ENCODE assay signal across 18 mouse cellular contexts in the genomic region with DNA sequence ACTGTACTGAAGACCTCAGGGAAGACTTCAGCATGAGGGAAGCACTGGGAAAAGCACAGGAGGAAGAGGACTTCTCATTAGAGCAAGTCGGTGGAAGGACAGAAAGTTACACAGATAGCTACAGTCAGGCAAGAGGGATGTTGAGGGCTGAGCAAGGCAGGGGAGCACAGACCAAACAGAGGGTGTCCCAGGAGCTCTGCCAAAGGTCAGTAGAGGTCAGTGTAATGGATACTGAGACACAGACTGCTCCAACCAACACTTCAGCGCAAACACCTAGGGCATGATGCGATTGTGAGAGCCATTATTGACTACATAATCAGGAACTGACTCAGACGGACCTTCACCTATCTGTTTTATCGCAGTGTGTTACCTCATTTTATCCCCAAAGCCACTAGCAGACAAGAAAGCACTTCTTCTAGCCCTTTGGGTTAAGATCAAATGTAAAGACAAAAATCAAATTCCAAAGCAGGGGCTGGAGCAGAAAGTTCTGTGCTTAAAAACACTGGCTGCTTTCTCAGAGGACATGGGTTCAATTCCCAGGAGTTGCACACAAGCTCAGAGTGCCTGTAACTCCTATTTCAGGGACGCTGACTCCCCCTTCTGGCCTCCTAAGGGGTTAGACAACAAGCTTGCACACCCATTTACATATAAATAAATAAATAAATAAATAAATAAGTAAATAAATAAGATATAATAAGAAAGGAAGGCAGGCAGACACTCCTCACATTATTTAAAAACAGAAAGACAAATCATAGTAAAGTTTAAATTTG.
A peak's percentile ranks its signal among the peaks of the same experiment; 100 is the strongest.
DNase-seq lines count a peak whose midpoint lies in the region; ATAC-seq and TF ChIP-seq lines count a peak whose summit lies in the region.
"Had no signal": no experiment of that assay in that cellular context is flagged by ENCODE, and none has a peak within 500 bp of the region (broad histone marks: within the 10 kb centered on the region; RNA-seq: fewer than 3 reads in every experiment).

No protein-coding gene starts in this region.

- ATAC-seq in liver, postnatal 0 days = no peak
- ATAC-seq in liver, embryonic 11.5 days (replicated peaks; ENCODE audit: low FRiP score) = no peak
- ATAC-seq in megakaryocyte-erythroid progenitor cell, adult 5-6 weeks (replicated peaks; ENCODE audit: low FRiP score, low TSS enrichment, poor library complexity, severe bottlenecking) = no peak
- ATAC-seq: forebrain, embryonic 15.5 days; midbrain, embryonic 13.5 days had no signal

- peaks cover 6% of the 10 kb centered on the region for H3K4me1 ChIP-seq in liver, postnatal 0 days (ENCODE audit: insufficient read depth)
- H3K4me1 ChIP-seq in liver, embryonic 11.5 days (replicated peaks; ENCODE audit: control insufficient read depth, insufficient read depth, low read length) = peaks cover 3% of the 10 kb centered on the region

- H3K9ac ChIP-seq in liver, postnatal 0 days (replicated peaks) = no peak overlapping the region
- H3K9ac ChIP-seq in liver, embryonic 11.5 days (ENCODE audit: low read depth, low read length) = no peak overlapping the region
- H3K9ac ChIP-seq: forebrain, embryonic 15.5 days; heart, embryonic 15.5 days; hindbrain, embryonic 12.5 days; liver, embryonic 15.5 days; midbrain, embryonic 13.5 days had no signal

- TF ChIP-seq CTCF in gastrocnemius, adult 2 months (IDR thresholded peaks at IDR 0.05) = peak; percentile 38; the same call in 1 of the 2 replicates
- no peak for TF ChIP-seq CTCF in liver, postnatal 0 days (IDR thresholded peaks at IDR 0.05; ENCODE audit: low read depth)

- TF ChIP-seq EP300 in liver, postnatal 0 days (IDR thresholded peaks at IDR 0.05; ENCODE audit: low read depth) = no peak

- peak; percentile 45 for DNase-seq in gastrocnemius, adult 2 months
- DNase-seq in gastrocnemius, postnatal 25 days = no peak
- DNase-seq in liver, postnatal 0 days = no peak
- no peak for DNase-seq in liver, embryonic 11.5 days (ENCODE audit: low spot score)
- DNase-seq in R1 (ENCODE audit: low read depth, low spot score) = peak; percentile 45
- DNase-seq in thymus, postnatal 25 days = peak; percentile 48
- DNase-seq in retina, embryonic 14.5 days (ENCODE audit: low spot score) = no peak
- DNase-seq: cerebellum, postnatal 14 days; gastrocnemius, postnatal 14 days; kidney, adult 11 months; lung, postnatal 14 days had no signal

- no peaks in the 10 kb centered on the region for H3K36me3 ChIP-seq in liver, postnatal 0 days (replicated peaks; ENCODE audit: insufficient read depth, low read length)
- no peaks in the 10 kb centered on the region for H3K36me3 ChIP-seq in liver, embryonic 11.5 days (ENCODE audit: control insufficient read depth, insufficient read depth, low read length)
- H3K36me3 ChIP-seq: forebrain, embryonic 15.5 days; heart, embryonic 15.5 days; hindbrain, embryonic 12.5 days; limb, embryonic 10.5 days; liver, embryonic 15.5 days; midbrain, embryonic 13.5 days had no signal

- H3K4me3 ChIP-seq in gastrocnemius, adult 2 months = no peak overlapping the region
- no peak overlapping the region for H3K4me3 ChIP-seq in liver, postnatal 0 days (ENCODE audit: low read depth, low read length)
- H3K4me3 ChIP-seq in liver, embryonic 11.5 days (ENCODE audit: low read depth, low read length) = no peak overlapping the region
- H3K4me3 ChIP-seq: forebrain, embryonic 15.5 days; heart, embryonic 15.5 days; hindbrain, embryonic 12.5 days; limb, embryonic 10.5 days; liver, embryonic 15.5 days; midbrain, embryonic 13.5 days had no signal

- peak overlapping the region; percentile 53 for H3K27ac ChIP-seq in gastrocnemius, adult 2 months
- 0 out of 2 replicates have a peak overlapping the region, but pooled peaks have one; percentile 11 for H3K27ac ChIP-seq in liver, postnatal 0 days (ENCODE audit: low read depth)
- no peak overlapping the region for H3K27ac ChIP-seq in liver, embryonic 11.5 days (ENCODE audit: low read depth, low read length)
- H3K27ac ChIP-seq: forebrain, embryonic 15.5 days; heart, embryonic 15.5 days; hindbrain, embryonic 12.5 days; limb, embryonic 10.5 days; liver, embryonic 15.5 days; midbrain, embryonic 13.5 days had no signal

- no peak overlapping the region for H3K4me2 ChIP-seq in liver, postnatal 0 days (ENCODE audit: low read depth, low read length)
- H3K4me2 ChIP-seq in liver, embryonic 11.5 days = no peak overlapping the region
- H3K4me2 ChIP-seq: forebrain, embryonic 15.5 days; heart, embryonic 15.5 days; hindbrain, embryonic 12.5 days; liver, embryonic 15.5 days; midbrain, embryonic 13.5 days had no signal

- H3K9me3 ChIP-seq in liver, postnatal 0 days (ENCODE audit: low read length) = no peaks in the 10 kb centered on the region
- H3K9me3 ChIP-seq in liver, embryonic 11.5 days (ENCODE audit: control insufficient read depth, low read length) = no peaks in the 10 kb centered on the region
- H3K9me3 ChIP-seq: forebrain, embryonic 15.5 days; heart, embryonic 15.5 days; hindbrain, embryonic 12.5 days; limb, embryonic 10.5 days; liver, embryonic 15.5 days; midbrain, embryonic 13.5 days had no signal

- WGBS in liver, postnatal 0 days (ENCODE audit: insufficient replicate concordance) = 61% methylated on average over 6 of the region's 6 CpGs
- 80% methylated on average over 6 of the region's 6 CpGs for WGBS in liver, embryonic 11.5 days

- intact Hi-C loops in gastrocnemius, adult 2 months (cut with DNase I) = loop anchor here (10.0 kb wide), 1 partner anchor 309 kb away; no protein-coding TSS in a partner anchor

- no peaks in the 10 kb centered on the region for H3K27me3 ChIP-seq in liver, postnatal 0 days (ENCODE audit: insufficient read depth, low read length)
- H3K27me3 ChIP-seq in liver, embryonic 11.5 days (replicated peaks; ENCODE audit: control insufficient read depth, insufficient read depth, low read length) = no peaks in the 10 kb centered on the region
- H3K27me3 ChIP-seq: forebrain, embryonic 15.5 days; heart, embryonic 15.5 days; hindbrain, embryonic 12.5 days; liver, embryonic 15.5 days; midbrain, embryonic 13.5 days had no signal

Comparison
In these comparisons a context has a peak if more than half of its experiments do, and no peak if none do; other contexts are left out.
1. DNase-seq: peak in gastrocnemius, adult 2 months (single experiment), R1 (single experiment) and thymus, postnatal 25 days (single experiment); none in gastrocnemius, postnatal 25 days (single experiment), liver, postnatal 0 days (single experiment), liver, embryonic 11.5 days (single experiment) and retina, embryonic 14.5 days (single experiment).